Mouse (Mus musculus) T-helper 2 cell (primary cell): ENCODE measurements around the gene Fbxo5.

Experiments
- in situ Hi-C: fragments of 300-600 bp; cut with MboI, MseI; formaldehyde crosslinking; loops from one replicate; pipeline ENCODE4 v1.15.1; 2025; ENCODE audit warnings: high pct_unique_total_duplicates

Gene Fbxo5

GRCm38 (mm10) chr10:5790657-5791056 lies 14.7 kb downstream of the Fbxo5 start:
- in situ Hi-C loops = loop anchor here (10.0 kb wide), 1 partner anchor 1366 kb away; no protein-coding TSS in a partner anchor

GRCm38 (mm10) chr10:5786923-5787322 lies 18.5 kb downstream of the Fbxo5 start:
- in situ Hi-C loops = loop anchor here (10.0 kb wide), 2 partner anchors 152 to 192 kb away; partner anchors contain the start of genes Myct1 and Vip
